Mouse (Mus musculus) lung, postnatal 0 days (tissue): Measurements from ENCODE around the gene Cib2. TPM values are rescaled to one million over a fixed set of nuclear protein-coding genes. Genes with fewer than 3 reads are reported as not detected.

Experiments
- ATAC-seq: fragments of 200-750 bp; cut with Nextera tagmentation; 2 replicates; pipeline ENCODE4 v1.8.0; 2017; ENCODE audit warnings: moderate library complexity
- DNase-seq: peaks from one replicate; pipeline ENCODE4 v3.0.0-alpha.2; 2016; ENCODE audit warnings: low spot score
- H3K27ac ChIP-seq: fragments of 300-500 bp; sonication (generic); 2 replicates; pipeline ENCODE4 v1.5.1; 2014; ENCODE audit warnings: antibody characterized with exemption, mild to moderate bottlenecking, low read length, mixed read lengths
- H3K27me3 ChIP-seq: fragments of 300-500 bp; sonication (generic); replicated peaks from 2 replicates; pipeline ENCODE4 v1.6.1; 2014; ENCODE audit warnings: low read length, mixed read lengths; ENCODE audit not compliant: insufficient read depth
- H3K36me3 ChIP-seq: fragments of 300-500 bp; sonication (generic); 2 replicates; pipeline ENCODE4 v1.6.1; 2014; ENCODE audit warnings: low read length, mixed read lengths; ENCODE audit not compliant: insufficient read depth
- H3K4me1 ChIP-seq: fragments of 300-500 bp; sonication (generic); 2 replicates; pipeline ENCODE4 v1.6.1; 2014; ENCODE audit warnings: antibody characterized with exemption, low read depth, low read length, mixed read lengths; ENCODE audit not compliant: insufficient read depth
- H3K4me2 ChIP-seq: fragments of 300-500 bp; sonication (generic); replicated peaks from 2 replicates; pipeline ENCODE4 v1.6.1; 2014; ENCODE audit warnings: low read depth, mild to moderate bottlenecking, low read length, moderate library complexity, mixed read lengths
- H3K4me3 ChIP-seq: fragments of 300-500 bp; sonication (generic); 2 replicates; pipeline ENCODE4 v1.5.1; 2014; ENCODE audit warnings: low read depth, low read length
- H3K9ac ChIP-seq: fragments of 300-500 bp; sonication (generic); replicated peaks from 2 replicates; pipeline ENCODE4 v1.6.1; 2014; ENCODE audit warnings: low read depth, mild to moderate bottlenecking
- H3K9me3 ChIP-seq: fragments of 300-500 bp; sonication (generic); 2 replicates; pipeline ENCODE4 v1.6.1; 2016; ENCODE audit warnings: low read length, mixed read lengths
- CTCF ChIP-seq: IDR thresholded peaks from 2 replicates; pipeline ENCODE4 v1.5.1; 2016; ENCODE audit warnings: antibody characterized with exemption, mild to moderate bottlenecking
- EP300 ChIP-seq: IDR thresholded peaks from 2 replicates; pipeline ENCODE4 v1.6.1; 2016; ENCODE audit warnings: antibody characterized with exemption, mild to moderate bottlenecking, control low read depth
- WGBS: fragments of 180-500 bp; shearing (Covaris S2); extraction: QIAGEN DNeasy Blood & Tissue Kit; methylation state at CpG from one replicate; pipeline ENCODE4 v1.1.7; 2014; 5-methylcytosine and 5-hydroxymethylcytosine counted together
- polyA plus RNA-seq: library from polyadenylated mRNA; unstranded; fragments of >200 nt; fragmentation: Nextera tagmentation; extraction: Ambion mirVana; gene quantifications from 2 replicates; pipeline ENCODE4 v1.2.1, GENCODE M21; 2015

Cib2 gene
- polyA plus RNA-seq, 1 experiment from 2014 or later, result 6.2 TPM

- DNase-seq, result no peak
- no peaks in the 10 kb centered on the region for H3K36me3 ChIP-seq
- no peak for ATAC-seq
- no peaks in the 10 kb centered on the region for H3K9me3 ChIP-seq
- TF ChIP-seq CTCF (no peak), EP300 (no peak)
- no peak overlapping the region for H3K4me3 ChIP-seq
- H3K4me2 ChIP-seq, result no peak overlapping the region
- no peak overlapping the region for H3K9ac ChIP-seq
- 96% methylated on average over 3 of the region's 3 CpGs for WGBS
- no peaks in the 10 kb centered on the region for H3K4me1 ChIP-seq
- H3K27ac ChIP-seq, result no peak overlapping the region
- H3K27me3 ChIP-seq, result no peaks in the 10 kb centered on the region
Measured at GRCm38 (mm10) chr9:54538244-54538643, 21.8 kb downstream of the Cib2 start.

- ATAC-seq (no peak), DNase-seq (no peak)
- H3K27me3 ChIP-seq, result no peaks in the 10 kb centered on the region
- H3K9ac ChIP-seq, result no peak overlapping the region
- H3K4me1 ChIP-seq, result no peaks in the 10 kb centered on the region
- WGBS, result 73% methylated on average over 3 of the region's 3 CpGs
- no peaks in the 10 kb centered on the region for H3K36me3 ChIP-seq
- no peak overlapping the region for H3K4me3 ChIP-seq
- no peak overlapping the region for H3K27ac ChIP-seq
- no peaks in the 10 kb centered on the region for H3K9me3 ChIP-seq
- no peak overlapping the region for H3K4me2 ChIP-seq
- TF ChIP-seq CTCF (no peak), EP300 (no peak)
Measured at GRCm38 (mm10) chr9:54537480-54537879, 22.5 kb downstream of the Cib2 start.

- Histone ChIP-seq H3K4me2 (no peak overlapping the region), H3K27me3 (no peaks in the 10 kb centered on the region), H3K4me3 (no peak overlapping the region), H3K9me3 (no peaks in the 10 kb centered on the region), H3K9ac (no peak overlapping the region), H3K27ac (no peak overlapping the region), H3K36me3 (no peaks in the 10 kb centered on the region), H3K4me1 (no peaks in the 10 kb centered on the region)
- ATAC-seq, result no peak
- no peak for DNase-seq
- 47% methylated on average over 4 of the region's 4 CpGs for WGBS
- TF ChIP-seq EP300 (no peak), CTCF (no peak)
Measured at GRCm38 (mm10) chr9:54537030-54537429, 23.0 kb downstream of the Cib2 start.

GRCm38 (mm10) chr9:54536236-54536635 lies 23.8 kb downstream of the Cib2 start:
- Histone ChIP-seq H3K36me3 (no peaks in the 10 kb centered on the region), H3K27me3 (no peaks in the 10 kb centered on the region), H3K4me3 (no peak overlapping the region), H3K9ac (no peak overlapping the region), H3K27ac (no peak overlapping the region), H3K9me3 (no peaks in the 10 kb centered on the region), H3K4me2 (no peak overlapping the region), H3K4me1 (no peaks in the 10 kb centered on the region)
- WGBS, result 72% methylated on average over 7 of the region's 7 CpGs
- DNase-seq (no peak), ATAC-seq (no peak)
- TF ChIP-seq CTCF, result no peak
- no peak for TF ChIP-seq EP300

GRCm38 (mm10) chr9:54533975-54534374 lies 26.0 kb downstream of the Cib2 start:
- no peaks in the 10 kb centered on the region for H3K27me3 ChIP-seq
- H3K36me3 ChIP-seq, result no peaks in the 10 kb centered on the region
- DNase-seq (no peak), ATAC-seq (no peak)
- WGBS, result 39% methylated on average over 5 of the region's 5 CpGs
- H3K27ac ChIP-seq, result no peak overlapping the region
- no peaks in the 10 kb centered on the region for H3K9me3 ChIP-seq
- TF ChIP-seq CTCF (no peak), EP300 (no peak)
- no peak overlapping the region for H3K4me3 ChIP-seq
- no peak overlapping the region for H3K4me2 ChIP-seq
- no peaks in the 10 kb centered on the region for H3K4me1 ChIP-seq
- no peak overlapping the region for H3K9ac ChIP-seq

GRCm38 (mm10) chr9:54532926-54533325 lies 27.1 kb downstream of the Cib2 start:
- no peaks in the 10 kb centered on the region for H3K27me3 ChIP-seq
- TF ChIP-seq EP300 (no peak), CTCF (no peak)
- H3K36me3 ChIP-seq, result no peaks in the 10 kb centered on the region
- H3K4me3 ChIP-seq, result no peak overlapping the region
- no peaks in the 10 kb centered on the region for H3K9me3 ChIP-seq
- H3K27ac ChIP-seq, result no peak overlapping the region
- 73% methylated on average over 2 of the region's 2 CpGs for WGBS
- ATAC-seq (no peak), DNase-seq (no peak)
- H3K9ac ChIP-seq, result no peak overlapping the region
- no peak overlapping the region for H3K4me2 ChIP-seq
- no peaks in the 10 kb centered on the region for H3K4me1 ChIP-seq

- TF ChIP-seq CTCF, result no peak
- no peak for TF ChIP-seq EP300
- H3K4me1 ChIP-seq, result no peaks in the 10 kb centered on the region
- H3K36me3 ChIP-seq, result no peaks in the 10 kb centered on the region
- H3K9me3 ChIP-seq, result no peaks in the 10 kb centered on the region
- H3K27me3 ChIP-seq, result no peaks in the 10 kb centered on the region
- H3K27ac ChIP-seq, result no peak overlapping the region
- no peak overlapping the region for H3K9ac ChIP-seq
- DNase-seq, result no peak
- no peak overlapping the region for H3K4me3 ChIP-seq
- no peak for ATAC-seq
- H3K4me2 ChIP-seq, result no peak overlapping the region
Measured at GRCm38 (mm10) chr9:54531421-54531820, 28.6 kb downstream of the Cib2 start.
